Mouse (Mus musculus) spleen, adult 12 weeks (tissue): ENCODE data around the gene Chd3.

ENCODE experiments used
- DNase-seq: peaks from one replicate; pipeline ENCODE4 v3.0.0; 2022; ENCODE audit warnings: low spot score

The Chd3 gene

GRCm38 (mm10) chr11:69369215-69369989, at the start of gene Chd3:
Chd3 (minus strand) TSS chr11:69369406.
- no peak for DNase-seq

DNA sequence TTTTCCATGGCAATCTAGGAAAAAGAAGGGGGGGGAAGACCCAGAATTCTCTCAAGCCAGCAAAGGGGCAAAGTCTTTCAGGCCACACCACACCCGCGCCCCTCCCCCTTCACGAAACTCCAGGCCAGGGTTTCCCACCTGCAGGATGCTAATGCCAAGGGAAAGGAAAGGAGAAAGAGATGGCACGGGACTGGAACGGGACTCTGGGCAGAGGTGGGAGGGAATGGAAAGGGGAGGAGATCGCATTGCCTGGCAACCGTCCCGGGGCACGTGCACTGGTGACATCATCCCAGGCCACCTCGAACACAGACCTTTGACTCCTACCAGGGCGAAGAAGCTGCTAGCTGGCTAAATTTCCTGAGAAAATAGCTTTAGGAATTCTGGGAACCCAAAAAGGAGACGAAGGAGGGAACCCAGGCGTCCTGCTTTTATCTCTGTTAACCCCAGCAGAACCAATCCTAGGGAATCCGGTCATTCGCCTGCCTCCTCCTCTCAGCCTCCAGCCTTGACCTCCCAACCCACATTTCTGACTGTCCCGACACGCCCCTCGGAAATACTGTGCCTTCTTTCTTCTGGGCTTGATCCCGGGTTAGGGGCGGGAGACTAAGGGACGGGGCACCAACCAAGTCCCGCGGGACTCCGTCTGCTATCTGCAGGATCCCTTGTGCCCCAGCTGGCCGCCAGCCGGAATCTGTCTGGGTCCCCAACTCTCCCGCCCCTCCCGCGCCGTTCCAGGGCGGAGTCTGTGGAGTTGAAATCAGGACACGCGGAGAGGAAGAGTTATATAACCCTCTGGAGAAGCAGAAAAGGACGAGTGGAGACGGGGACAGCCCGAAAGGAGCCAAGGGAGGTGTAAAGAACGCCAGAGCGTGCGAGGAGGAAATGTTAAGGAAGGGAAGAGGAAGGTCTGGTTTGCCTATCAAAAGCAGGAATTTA, 48.5 kb upstream of the Chd3 start:
- peak; percentile 58 for DNase-seq

DNA sequence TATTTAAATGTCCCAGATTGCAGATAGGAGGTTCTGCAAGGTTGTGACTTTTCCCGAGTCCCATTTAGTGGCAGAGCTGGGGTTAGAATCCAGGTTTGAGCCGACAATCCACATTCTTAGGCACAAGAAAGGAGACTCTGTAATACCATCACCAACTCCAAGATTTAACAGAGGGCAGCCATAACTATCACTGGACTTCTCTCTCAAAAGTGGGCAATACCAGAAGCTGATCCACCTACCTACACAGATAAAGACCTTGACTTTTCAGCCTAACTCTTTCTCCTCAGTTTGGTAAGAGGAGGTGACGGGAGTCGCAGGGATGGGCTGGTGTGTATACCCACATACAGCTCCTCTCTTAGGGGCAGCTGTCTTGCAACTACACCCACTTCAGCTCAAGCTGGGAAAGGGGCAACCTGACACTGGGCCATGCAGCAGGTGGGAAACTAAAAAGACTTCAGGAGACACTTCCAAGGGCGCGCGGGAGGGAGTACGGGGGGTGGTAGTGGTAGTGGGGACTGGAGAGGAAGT, 47.8 kb upstream of the Chd3 start:
- no peak for DNase-seq

GRCm38 (mm10) chr11:69416509-69416908, 47.3 kb upstream of the Chd3 start:
- no peak for DNase-seq

DNA sequence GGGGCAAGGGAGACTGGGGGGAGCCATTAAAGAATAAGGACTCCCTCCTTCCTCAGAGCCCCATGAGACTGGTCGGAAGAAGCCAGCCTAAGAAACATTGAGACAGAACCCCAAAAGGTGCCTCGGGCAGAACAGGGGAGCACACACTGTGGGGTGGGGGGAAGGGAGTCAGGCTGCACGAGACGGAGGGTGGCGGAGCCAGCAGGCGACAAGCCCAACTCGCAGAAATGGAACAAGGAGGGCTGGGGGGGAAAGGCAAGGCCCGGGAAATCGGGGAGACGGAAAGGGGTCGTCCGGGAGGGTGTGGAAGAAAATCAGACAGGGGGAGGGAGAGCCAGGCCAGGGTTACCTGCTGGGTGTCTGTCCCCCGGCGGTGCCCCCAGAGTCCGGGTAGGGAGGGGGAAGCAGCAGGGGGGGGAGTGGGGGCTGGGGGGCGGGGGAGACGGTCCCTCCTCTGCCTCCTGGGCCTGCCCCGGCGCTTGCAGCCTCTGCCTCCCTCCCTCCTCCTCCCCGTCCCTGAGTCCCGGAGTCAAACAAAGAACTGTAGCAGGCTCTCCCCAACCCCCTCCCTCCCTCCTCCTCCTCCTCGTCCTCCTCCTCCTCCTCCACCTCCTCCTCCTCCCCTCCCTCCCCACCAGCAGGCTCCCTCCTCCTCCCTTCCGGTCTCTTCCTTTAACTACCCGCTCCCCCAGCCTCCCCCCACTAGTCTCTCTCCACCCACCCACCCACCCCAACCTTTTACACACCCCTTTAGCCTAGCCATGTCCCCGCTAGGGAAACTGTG, 46.7 kb upstream of the Chd3 start:
- DNase-seq, result no peak

DNA sequence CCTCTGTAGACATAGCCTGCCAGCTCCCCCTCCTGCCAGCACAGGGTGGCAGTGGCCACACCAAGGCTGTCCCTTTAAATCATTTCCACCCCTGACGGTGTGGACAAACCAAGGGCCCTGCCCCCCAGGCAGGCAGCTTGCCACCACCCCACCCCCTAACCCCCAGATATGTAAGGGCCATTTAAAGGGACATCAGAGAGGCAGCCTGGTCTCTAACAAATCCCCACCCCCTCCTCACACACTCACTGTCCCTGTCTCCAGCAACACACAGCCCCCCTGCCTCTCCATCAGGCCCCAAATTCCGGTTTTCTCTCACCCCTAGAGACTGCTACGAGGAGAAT, 46.1 kb upstream of the Chd3 start:
- DNase-seq, result no peak

GRCm38 (mm10) chr11:69414421-69415326, 45.5 kb upstream of the Chd3 start:
- DNase-seq, result no peak

DNA sequence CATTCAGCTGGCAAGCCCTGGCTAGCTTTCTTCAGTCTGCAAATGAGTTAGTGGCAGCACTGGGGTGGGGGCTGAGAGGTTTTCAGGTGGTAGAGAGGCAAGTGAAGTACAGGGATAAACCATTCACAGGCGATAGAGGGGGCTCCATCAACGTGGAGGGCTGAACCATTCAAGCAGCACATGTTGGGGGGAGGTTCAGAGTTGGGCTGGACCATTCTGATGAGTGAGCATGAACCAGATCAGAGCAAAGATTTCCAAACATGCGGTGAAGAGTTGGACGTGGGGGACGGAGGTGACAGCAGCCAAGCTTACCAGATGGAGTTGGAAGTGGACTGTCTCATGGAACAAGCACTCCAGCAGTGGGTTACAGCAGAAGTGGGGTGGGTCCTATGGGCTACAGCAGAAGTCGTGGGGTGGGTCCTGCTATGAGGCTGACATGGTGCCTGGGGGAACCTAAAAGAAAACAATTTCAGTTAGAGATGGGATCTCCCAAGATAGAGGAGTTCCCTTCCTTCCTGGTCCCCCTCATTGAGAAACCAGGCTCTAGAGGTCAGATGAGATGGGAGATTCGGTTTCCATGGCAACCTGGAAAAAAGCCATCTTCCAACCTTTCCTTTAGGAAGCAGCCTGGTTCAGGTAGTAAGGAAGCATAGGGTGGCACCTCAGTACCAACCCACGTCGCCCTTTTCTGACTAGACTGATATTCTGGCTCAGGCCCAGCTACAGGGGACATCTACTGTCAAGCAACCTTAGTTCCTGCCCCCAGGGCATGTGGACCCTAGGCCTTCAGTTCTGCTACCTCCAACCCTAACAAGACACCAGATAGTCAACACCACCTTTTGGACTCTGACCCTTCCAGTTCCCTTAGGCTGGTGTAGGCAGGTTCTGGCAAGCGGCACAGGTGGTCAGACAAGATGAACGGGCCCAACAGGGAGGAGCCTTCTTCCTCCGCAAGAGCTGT, 44.3 kb upstream of the Chd3 start, which contains the start of gene Kdm6b:
Kdm6b (minus strand) TSS at position 455 of the 961 bp plus-strand sequence.
- DNase-seq, result no peak

GRCm38 (mm10) chr11:69412548-69412947, 43.3 kb upstream of the Chd3 start:
- DNase-seq, result no peak

DNA sequence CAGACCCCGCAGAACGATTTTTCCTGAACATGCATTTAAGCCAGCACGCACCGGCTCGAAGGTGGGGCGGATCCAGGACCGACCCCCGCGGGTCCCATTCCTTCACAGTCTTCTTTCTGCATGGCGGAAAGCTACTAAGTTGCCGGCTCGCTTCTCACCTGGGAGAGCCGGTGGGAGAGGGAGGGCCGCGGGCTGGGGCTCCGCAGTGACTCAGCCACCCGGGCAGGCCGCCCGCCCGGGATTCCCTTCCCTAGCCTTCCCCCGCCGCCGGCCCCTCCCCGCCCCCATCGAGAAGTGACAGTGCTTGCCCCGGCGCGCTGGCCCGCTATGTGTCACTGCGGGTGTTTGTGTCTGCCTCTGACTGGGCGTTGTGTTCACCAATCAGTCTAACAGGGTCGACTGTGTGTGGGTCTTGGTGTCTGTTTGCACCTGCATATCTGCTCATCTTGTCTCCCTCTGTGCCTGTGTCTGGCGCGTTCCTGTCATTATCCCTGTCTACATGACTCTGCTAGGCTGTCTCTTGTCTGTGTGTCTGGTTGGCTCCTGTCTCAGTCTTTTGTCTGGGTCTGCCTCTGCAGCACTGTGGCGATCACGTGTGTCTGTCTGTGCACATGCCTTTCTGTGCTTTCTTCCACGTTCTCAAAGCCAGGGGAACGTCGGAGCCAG, 42.5 kb upstream of the Chd3 start:
- no peak for DNase-seq

DNA sequence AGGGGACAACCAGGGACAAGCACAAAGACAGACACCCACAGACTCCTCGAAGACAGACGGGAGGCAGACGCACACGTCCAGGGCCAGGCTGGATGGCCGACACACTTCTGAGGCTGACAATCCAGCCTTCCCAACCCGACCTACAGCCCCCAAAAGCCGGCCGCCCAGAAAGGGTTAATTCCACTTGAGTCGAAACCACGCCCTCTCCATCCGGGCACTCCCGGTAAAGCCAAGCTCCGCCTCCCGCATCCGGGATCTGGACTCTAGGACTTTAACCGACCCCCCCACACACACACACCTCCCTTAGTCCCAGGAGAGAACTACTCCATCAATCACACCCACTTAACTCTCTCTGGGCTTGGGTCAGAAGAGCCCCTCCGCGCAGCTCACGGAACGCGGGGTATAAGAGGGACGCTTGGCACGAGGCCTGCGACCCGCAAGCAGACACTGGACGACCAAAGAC, 41.9 kb upstream of the Chd3 start:
- DNase-seq, result peak; percentile 81

- no peak for DNase-seq
Measured at GRCm38 (mm10) chr11:69410310-69411072, 41.3 kb upstream of the Chd3 start.

DNA sequence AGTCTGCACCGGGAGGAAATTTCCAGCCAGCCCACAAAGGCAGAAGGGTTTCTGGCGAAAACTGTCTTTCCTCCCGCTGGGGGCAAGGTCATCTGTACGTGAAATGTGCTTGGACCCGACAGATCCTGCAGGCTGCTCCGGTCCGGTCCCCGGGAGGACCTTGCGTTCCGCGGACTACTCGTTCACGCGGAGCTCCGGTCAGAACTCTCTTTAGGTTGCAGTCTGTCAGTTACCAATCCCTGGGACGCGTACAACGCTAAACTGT, 40.8 kb upstream of the Chd3 start:
- DNase-seq, result no peak

- peak; percentile 76 for DNase-seq
Measured at GRCm38 (mm10) chr11:69409378-69410044, 40.3 kb upstream of the Chd3 start.

- DNase-seq, result peak; percentile 76
Measured at GRCm38 (mm10) chr11:69408541-69409377, 39.6 kb upstream of the Chd3 start.

- no peak for DNase-seq
Measured at GRCm38 (mm10) chr11:69407724-69408004, 38.5 kb upstream of the Chd3 start.
